Mouse (Mus musculus) heart, embryonic 13.5 days (tissue): ENCODE data around the gene Scfd2. TPM values are rescaled to one million over a fixed set of nuclear protein-coding genes. Genes with fewer than 3 reads are reported as not detected.

Source experiments
- ATAC-seq: fragments of 200-750 bp; cut with Nextera tagmentation; 2 replicates; pipeline ENCODE4 v1.8.0; 2017; ENCODE audit warnings: moderate TSS enrichment; ENCODE audit not compliant: insufficient number of reproducible peaks, low FRiP score, low TSS enrichment; ENCODE audit errors: extremely low read depth
- H3K27ac ChIP-seq: fragments of 300-500 bp; sonication (generic); replicated peaks from 2 replicates; pipeline ENCODE4 v1.5.1; 2015; ENCODE audit warnings: moderate library complexity, mild to moderate bottlenecking, inconsistent platforms
- H3K27me3 ChIP-seq: fragments of 300-500 bp; sonication (generic); replicated peaks from 2 replicates; pipeline ENCODE4 v1.6.1; 2015; ENCODE audit warnings: mild to moderate bottlenecking, inconsistent platforms
- H3K36me3 ChIP-seq: fragments of 300-500 bp; sonication (generic); 2 replicates; pipeline ENCODE4 v1.6.1; 2015; ENCODE audit warnings: mild to moderate bottlenecking, inconsistent platforms
- H3K4me1 ChIP-seq: fragments of 300-500 bp; sonication (generic); 2 replicates; pipeline ENCODE4 v1.6.1; 2015; ENCODE audit warnings: inconsistent platforms
- H3K4me2 ChIP-seq: fragments of 300-500 bp; sonication (generic); 2 replicates; pipeline ENCODE4 v1.6.1; 2015; ENCODE audit warnings: inconsistent platforms, mild to moderate bottlenecking, moderate library complexity
- H3K4me3 ChIP-seq: fragments of 300-500 bp; sonication (generic); 2 replicates; pipeline ENCODE4 v1.5.1; 2015; ENCODE audit warnings: moderate library complexity, mild to moderate bottlenecking, inconsistent platforms
- H3K9ac ChIP-seq: fragments of 300-500 bp; sonication (generic); 2 replicates; pipeline ENCODE4 v1.6.1; 2015; ENCODE audit warnings: inconsistent platforms, mild to moderate bottlenecking, moderate library complexity
- H3K9me3 ChIP-seq: fragments of 300-500 bp; sonication (generic); 2 replicates; pipeline ENCODE4 v1.6.1; 2016; ENCODE audit warnings: inconsistent platforms
- WGBS: fragments of 180-500 bp; shearing (Covaris S2); methylation state at CpG from one replicate; pipeline ENCODE4 v1.1.7; 2015; ENCODE audit warnings: mixed read lengths; 5-methylcytosine and 5-hydroxymethylcytosine counted together
- polyA plus RNA-seq: library from polyadenylated mRNA; unstranded; fragments of >200 nt; fragmentation: Nextera tagmentation; extraction: Ambion mirVana; gene quantifications from 2 replicates; pipeline ENCODE4 v1.2.1, GENCODE M21; 2015

Scfd2 gene
- polyA plus RNA-seq, 1 experiment from 2014 or later = 12.4 TPM

- no peak for ATAC-seq
- WGBS = 81% methylated on average over 6 of the region's 6 CpGs
Observed at GRCm38 (mm10) chr5:74455510-74456269, 75.9 kb downstream of the Scfd2 start.

GRCm38 (mm10) chr5:74455094-74455493 is 76.5 kb downstream of the Scfd2 start:
- no peak overlapping the region for H3K9ac ChIP-seq
- WGBS = 80% methylated on average over 9 of the region's 9 CpGs
- H3K4me3 ChIP-seq = no peak overlapping the region
- no peaks in the 10 kb centered on the region for H3K9me3 ChIP-seq
- H3K4me1 ChIP-seq = peaks cover 8% of the 10 kb centered on the region; the same call in 1 of the 2 replicates
- H3K27me3 ChIP-seq = no peaks in the 10 kb centered on the region
- no peak for ATAC-seq
- no peak overlapping the region for H3K27ac ChIP-seq
- H3K36me3 ChIP-seq = no peaks in the 10 kb centered on the region
- H3K4me2 ChIP-seq = no peak overlapping the region

More at GRCm38 (mm10) chr5:74455510-74456269, 75.9 kb downstream of the Scfd2 start:
- Histone ChIP-seq H3K4me3 (no peak overlapping the region), H3K4me2 (no peak overlapping the region), H3K27me3 (no peaks in the 10 kb centered on the region), H3K36me3 (no peaks in the 10 kb centered on the region), H3K27ac (no peak overlapping the region), H3K9me3 (no peaks in the 10 kb centered on the region), H3K9ac (no peak overlapping the region), H3K4me1 (0 out of 2 replicates have a peak, but pooled peaks cover 4% of the 10 kb centered on the region)

- Histone ChIP-seq H3K36me3 (no peaks in the 10 kb centered on the region), H3K4me3 (no peak overlapping the region), H3K4me2 (no peak overlapping the region), H3K9ac (no peak overlapping the region), H3K27ac (peak overlapping the region; percentile 50; the same call in 1 of the 2 replicates), H3K9me3 (no peaks in the 10 kb centered on the region), H3K4me1 (peaks cover 17% of the 10 kb centered on the region), H3K27me3 (no peaks in the 10 kb centered on the region)
- 58% methylated on average over 5 of the region's 5 CpGs for WGBS
- ATAC-seq = no peak
Observed at GRCm38 (mm10) chr5:74450977-74451376, 80.6 kb downstream of the Scfd2 start.

- no peak overlapping the region for H3K27ac ChIP-seq
- no peaks in the 10 kb centered on the region for H3K36me3 ChIP-seq
- H3K9me3 ChIP-seq = no peaks in the 10 kb centered on the region
- H3K4me3 ChIP-seq = no peak overlapping the region
- H3K4me1 ChIP-seq = peaks cover 27% of the 10 kb centered on the region
- H3K27me3 ChIP-seq = no peaks in the 10 kb centered on the region
- H3K9ac ChIP-seq = no peak overlapping the region
- WGBS = 73% methylated on average over 10 of the region's 10 CpGs
- no peak overlapping the region for H3K4me2 ChIP-seq
- ATAC-seq = no peak
Observed at GRCm38 (mm10) chr5:74447517-74448334, 83.8 kb downstream of the Scfd2 start.

GRCm38 (mm10) chr5:74445861-74446260 is 85.7 kb downstream of the Scfd2 start:
- Histone ChIP-seq H3K9ac (no peak overlapping the region), H3K27ac (peak overlapping the region; percentile 43; the same call in 1 of the 2 replicates), H3K9me3 (no peaks in the 10 kb centered on the region), H3K4me1 (peaks cover 25% of the 10 kb centered on the region), H3K4me3 (no peak overlapping the region), H3K4me2 (no peak overlapping the region), H3K27me3 (no peaks in the 10 kb centered on the region), H3K36me3 (no peaks in the 10 kb centered on the region)
- 48% methylated on average over 3 of the region's 3 CpGs for WGBS
- ATAC-seq = no peak

GRCm38 (mm10) chr5:74438353-74438752 is 93.2 kb downstream of the Scfd2 start:
- ATAC-seq = no peak
- 65% methylated on average over 8 of the region's 8 CpGs for WGBS
- Histone ChIP-seq H3K9me3 (no peaks in the 10 kb centered on the region), H3K36me3 (no peaks in the 10 kb centered on the region), H3K27me3 (no peaks in the 10 kb centered on the region), H3K4me1 (peaks cover 7% of the 10 kb centered on the region), H3K4me2 (no peak overlapping the region), H3K27ac (no peak overlapping the region), H3K9ac (no peak overlapping the region), H3K4me3 (no peak overlapping the region)

- H3K4me3 ChIP-seq = no peak overlapping the region
- 32% methylated on average over 9 of the region's 9 CpGs for WGBS
- H3K9me3 ChIP-seq = no peaks in the 10 kb centered on the region
- no peaks in the 10 kb centered on the region for H3K27me3 ChIP-seq
- H3K4me1 ChIP-seq = peaks cover 7% of the 10 kb centered on the region
- H3K9ac ChIP-seq = no peak overlapping the region
- H3K27ac ChIP-seq = 0 out of 2 replicates have a peak overlapping the region, but pooled peaks have one; percentile 0
- ATAC-seq = no peak
- H3K4me2 ChIP-seq = peak overlapping the region; percentile 33; the same call in 1 of the 2 replicates
- H3K36me3 ChIP-seq = no peaks in the 10 kb centered on the region
Observed at GRCm38 (mm10) chr5:74433580-74434147, 97.9 kb downstream of the Scfd2 start.

- peak overlapping the region; percentile 49; the same call in 1 of the 2 replicates for H3K27ac ChIP-seq
- peaks cover 3% of the 10 kb centered on the region; the same call in 1 of the 2 replicates for H3K4me1 ChIP-seq
- ATAC-seq = no peak
- WGBS = 57% methylated on average over 14 of the region's 14 CpGs
- H3K9me3 ChIP-seq = no peaks in the 10 kb centered on the region
- H3K36me3 ChIP-seq = no peaks in the 10 kb centered on the region
- H3K4me3 ChIP-seq = no peak overlapping the region
- H3K27me3 ChIP-seq = no peaks in the 10 kb centered on the region
- H3K4me2 ChIP-seq = 0 out of 2 replicates have a peak overlapping the region, but pooled peaks have one; percentile 14
- no peak overlapping the region for H3K9ac ChIP-seq
Observed at GRCm38 (mm10) chr5:74432879-74433539, 98.5 kb downstream of the Scfd2 start.

- ATAC-seq = no peak; the same call in 1 of the 2 replicates
- H3K27ac ChIP-seq = no peak overlapping the region
Observed at GRCm38 (mm10) chr5:74420615-74421132, 110.9 kb downstream of the Scfd2 start.

GRCm38 (mm10) chr5:74412557-74412956 is 119.0 kb downstream of the Scfd2 start:
- H3K9ac ChIP-seq = no peak overlapping the region
- ATAC-seq = no peak
- no peaks in the 10 kb centered on the region for H3K27me3 ChIP-seq
- no peak overlapping the region for H3K27ac ChIP-seq
- H3K4me2 ChIP-seq = no peak overlapping the region
- no peaks in the 10 kb centered on the region for H3K36me3 ChIP-seq
- WGBS = 95% methylated on average over 3 of the region's 3 CpGs
- H3K9me3 ChIP-seq = no peaks in the 10 kb centered on the region
- no peaks in the 10 kb centered on the region for H3K4me1 ChIP-seq
- no peak overlapping the region for H3K4me3 ChIP-seq

More at GRCm38 (mm10) chr5:74420615-74421132, 110.9 kb downstream of the Scfd2 start:
- Histone ChIP-seq H3K4me2 (no peak overlapping the region), H3K4me1 (peaks cover 8% of the 10 kb centered on the region; the same call in 1 of the 2 replicates), H3K27me3 (no peaks in the 10 kb centered on the region), H3K9me3 (no peaks in the 10 kb centered on the region), H3K36me3 (no peaks in the 10 kb centered on the region), H3K4me3 (no peak overlapping the region), H3K9ac (no peak overlapping the region)
- 44% methylated on average over 5 of the region's 5 CpGs for WGBS
